Mouse (Mus musculus) liver, postnatal 0 days (tissue): ENCODE data around the gene Mmp14. TPM values are rescaled to one million over a fixed set of nuclear protein-coding genes. Genes with fewer than 3 reads are reported as not detected.

Experiments
- ATAC-seq: fragments of 200-750 bp; cut with Nextera tagmentation; 2 replicates; pipeline ENCODE4 v1.8.0; 2017; ENCODE audit warnings: mild to moderate bottlenecking, moderate library complexity
- DNase-seq: peaks from one replicate; pipeline ENCODE4 v3.0.0-alpha.2; 2016
- H3K27ac ChIP-seq: fragments of 300-500 bp; sonication (generic); 2 replicates; pipeline ENCODE4 v1.5.1; 2014; ENCODE audit warnings: antibody characterized with exemption, moderate library complexity, mild to moderate bottlenecking, low read depth
- H3K27me3 ChIP-seq: fragments of 300-500 bp; sonication (generic); 2 replicates; pipeline ENCODE4 v1.6.1; 2014; ENCODE audit warnings: low read length, control low read depth, mixed read lengths; ENCODE audit not compliant: insufficient read depth
- H3K36me3 ChIP-seq: fragments of 300-500 bp; sonication (generic); replicated peaks from 2 replicates; pipeline ENCODE4 v1.6.1; 2014; ENCODE audit warnings: mild to moderate bottlenecking, control low read depth, low read length, moderate library complexity, mixed read lengths; ENCODE audit not compliant: insufficient read depth
- H3K4me1 ChIP-seq: fragments of 300-500 bp; sonication (generic); 2 replicates; pipeline ENCODE4 v1.6.1; 2014; ENCODE audit warnings: antibody characterized with exemption, mild to moderate bottlenecking, control low read depth; ENCODE audit not compliant: insufficient read depth
- H3K4me2 ChIP-seq: fragments of 300-500 bp; sonication (generic); 2 replicates; pipeline ENCODE4 v1.6.1; 2014; ENCODE audit warnings: low read depth, mild to moderate bottlenecking, low read length, moderate library complexity, mixed read lengths
- H3K4me3 ChIP-seq: fragments of 300-500 bp; sonication (generic); 2 replicates; pipeline ENCODE4 v1.5.1; 2014; ENCODE audit warnings: low read depth, low read length
- H3K9ac ChIP-seq: fragments of 300-500 bp; sonication (generic); replicated peaks from 2 replicates; pipeline ENCODE4 v1.6.1; 2014; ENCODE audit warnings: mild to moderate bottlenecking, moderate library complexity
- H3K9me3 ChIP-seq: fragments of 300-500 bp; sonication (generic); 2 replicates; pipeline ENCODE4 v1.6.1; 2016; ENCODE audit warnings: mild to moderate bottlenecking, control low read depth, low read length, mixed read lengths
- CTCF ChIP-seq: sonication (generic); IDR thresholded peaks from 2 replicates; pipeline ENCODE4 v1.5.1; 2016; ENCODE audit warnings: antibody characterized with exemption, low read depth
- EP300 ChIP-seq: IDR thresholded peaks from 2 replicates; pipeline ENCODE4 v1.6.1; 2016; ENCODE audit warnings: antibody characterized with exemption, low read depth, mild to moderate bottlenecking
- WGBS: fragments of 180-500 bp; shearing (Covaris S2); extraction: QIAGEN DNeasy Blood & Tissue Kit; methylation state at CpG from one replicate; pipeline ENCODE4 v1.1.7; 2014; ENCODE audit not compliant: insufficient replicate concordance; 5-methylcytosine and 5-hydroxymethylcytosine counted together
- polyA plus RNA-seq: library from polyadenylated mRNA; unstranded; fragments of >200 nt; fragmentation: Nextera tagmentation; extraction: Ambion mirVana; gene quantifications from 2 replicates; pipeline ENCODE4 v1.2.1, GENCODE M21; 2015

Mmp14 gene
- polyA plus RNA-seq, 1 experiment from 2014 or later, result 38.1 TPM

- Histone ChIP-seq H3K9me3 (no peaks in the 10 kb centered on the region), H3K4me2 (no peak overlapping the region), H3K27me3 (peaks cover 26% of the 10 kb centered on the region), H3K4me3 (no peak overlapping the region), H3K9ac (no peak overlapping the region), H3K36me3 (peaks cover 9% of the 10 kb centered on the region), H3K4me1 (peaks cover 24% of the 10 kb centered on the region), H3K27ac (no peak overlapping the region)
- ATAC-seq (no peak), DNase-seq (no peak)
- 66% methylated on average over 5 of the region's 5 CpGs for WGBS
- TF ChIP-seq EP300, result no peak
- TF ChIP-seq CTCF, result no peak
These were observed 43.3 kb downstream of the Mmp14 start for GRCm38 (mm10) chr14:54474744-54475143.

GRCm38 (mm10) chr14:54475941-54476844, 44.8 kb downstream of the Mmp14 start, which contains the start of gene Rem2:
Rem2 (plus strand) TSS chr14:54476100.
- ATAC-seq (peak; percentile 51), DNase-seq (peak; percentile 48)
- H3K9ac ChIP-seq, result peak within 1 kb of the TSS; percentile 51
- H3K36me3 ChIP-seq, result no peaks in the 10 kb centered on the region
- TF ChIP-seq CTCF, result no peak
- peaks cover 24% of the 10 kb centered on the region for H3K4me1 ChIP-seq
- peaks cover 31% of the 10 kb centered on the region for H3K27me3 ChIP-seq
- 5% methylated on average over 23 of the region's 23 CpGs for WGBS
- no peaks in the 10 kb centered on the region for H3K9me3 ChIP-seq
- H3K4me3 ChIP-seq, result peak within 1 kb of the TSS; percentile 39
- no peak within 1 kb of the TSS for H3K27ac ChIP-seq
- peak within 1 kb of the TSS; percentile 77 for H3K4me2 ChIP-seq

GRCm38 (mm10) chr14:54477172-54477909, 45.9 kb downstream of the Mmp14 start:
- no peaks in the 10 kb centered on the region for H3K9me3 ChIP-seq
- no peak overlapping the region for H3K4me3 ChIP-seq
- 0 out of 2 replicates have a peak overlapping the region, but pooled peaks have one; percentile 77 for H3K4me2 ChIP-seq
- no peak for ATAC-seq
- H3K9ac ChIP-seq, result no peak overlapping the region
- 64% methylated on average over 15 of the region's 15 CpGs for WGBS
- peaks cover 24% of the 10 kb centered on the region for H3K4me1 ChIP-seq
- peaks cover 31% of the 10 kb centered on the region for H3K27me3 ChIP-seq
- TF ChIP-seq CTCF (no peak), EP300 (no peak)
- no peaks in the 10 kb centered on the region for H3K36me3 ChIP-seq
- H3K27ac ChIP-seq, result no peak overlapping the region; the same call in 1 of the 2 replicates
- DNase-seq, result no peak

- H3K27me3 ChIP-seq, result peaks cover 31% of the 10 kb centered on the region
- no peak for ATAC-seq
- no peak for DNase-seq
These were observed 48.1 kb downstream of the Mmp14 start for GRCm38 (mm10) chr14:54479451-54479920.

GRCm38 (mm10) chr14:54480673-54481072, 49.3 kb downstream of the Mmp14 start:
- peak; percentile 16; the same call in 1 of the 2 replicates for ATAC-seq
- Histone ChIP-seq H3K27ac (peak overlapping the region; percentile 56), H3K4me1 (peaks cover 21% of the 10 kb centered on the region), H3K9me3 (no peaks in the 10 kb centered on the region), H3K4me3 (no peak overlapping the region), H3K9ac (no peak overlapping the region), H3K27me3 (peaks cover 29% of the 10 kb centered on the region), H3K4me2 (0 out of 2 replicates have a peak overlapping the region, but pooled peaks have one; percentile 67), H3K36me3 (no peaks in the 10 kb centered on the region)
- WGBS, result 63% methylated on average over 6 of the region's 6 CpGs
- no peak for TF ChIP-seq EP300
- peak; percentile 51 for DNase-seq

More at GRCm38 (mm10) chr14:54479451-54479920, 48.1 kb downstream of the Mmp14 start:
- H3K27ac ChIP-seq, result 0 out of 2 replicates have a peak overlapping the region, but pooled peaks have one; percentile 1
- H3K4me3 ChIP-seq, result peak overlapping the region; percentile 40
- no peaks in the 10 kb centered on the region for H3K36me3 ChIP-seq
- H3K9ac ChIP-seq, result peak overlapping the region; percentile 53
- TF ChIP-seq CTCF, result no peak
- no peaks in the 10 kb centered on the region for H3K9me3 ChIP-seq
- 3% methylated on average over 40 of the region's 40 CpGs for WGBS
- peaks cover 24% of the 10 kb centered on the region for H3K4me1 ChIP-seq
- peak overlapping the region; percentile 67 for H3K4me2 ChIP-seq

GRCm38 (mm10) chr14:54481402-54481801, 50.0 kb downstream of the Mmp14 start:
- peaks cover 24% of the 10 kb centered on the region for H3K27me3 ChIP-seq
- H3K4me1 ChIP-seq, result peaks cover 16% of the 10 kb centered on the region
- DNase-seq (no peak), ATAC-seq (peak; percentile 30; the same call in 1 of the 2 replicates)
- H3K27ac ChIP-seq, result peak overlapping the region; percentile 56
- TF ChIP-seq CTCF (no peak), EP300 (no peak)
- no peaks in the 10 kb centered on the region for H3K9me3 ChIP-seq
- WGBS, result 39% methylated on average over 8 of the region's 8 CpGs
- H3K4me3 ChIP-seq, result no peak overlapping the region
- no peak overlapping the region for H3K4me2 ChIP-seq
- no peaks in the 10 kb centered on the region for H3K36me3 ChIP-seq
- H3K9ac ChIP-seq, result no peak overlapping the region
